Mouse (Mus musculus) spleen, adult 2 months (tissue): ENCODE measurements around the gene Susd6. TPM values are rescaled to one million over a fixed set of nuclear protein-coding genes. Genes with fewer than 3 reads are reported as not detected.

ENCODE experiments used
- DNase-seq, 2 experiments: peaks; one replicate each; pipeline versions ENCODE4 v3.0.0 to v3.0.0-alpha.2; 2012 to 2021; ENCODE audit warnings: low spot score in 2 of 2, low read depth in 1 of 2
- H3K27ac ChIP-seq: fragments of 200-500 bp; 2 replicates; pipeline ENCODE4 v1.5.1; 2012; ENCODE audit warnings: low read length, inconsistent platforms; ENCODE audit not compliant: insufficient read depth
- H3K27me3 ChIP-seq: fragments of 200-500 bp; 2 replicates; pipeline ENCODE4 v1.6.1; 2012; ENCODE audit warnings: mild to moderate bottlenecking, moderate library complexity, low read length, inconsistent platforms; ENCODE audit not compliant: control insufficient read depth, insufficient read depth
- H3K36me3 ChIP-seq: fragments of 200-500 bp; 2 replicates; pipeline ENCODE4 v1.6.1; 2012; ENCODE audit warnings: mild to moderate bottlenecking, low read length, inconsistent platforms; ENCODE audit not compliant: control insufficient read depth, insufficient read depth
- H3K4me1 ChIP-seq: fragments of 200-500 bp; 2 replicates; pipeline ENCODE4 v1.6.1; 2011; ENCODE audit warnings: inconsistent platforms; ENCODE audit not compliant: control insufficient read depth, insufficient read depth, insufficient read length
- H3K4me3 ChIP-seq: fragments of 200-500 bp; 2 replicates; pipeline ENCODE4 v1.5.1; 2011; ENCODE audit warnings: mild to moderate bottlenecking, inconsistent platforms; ENCODE audit not compliant: insufficient read depth, insufficient read length; ENCODE audit errors: extremely low read depth
- CTCF ChIP-seq: fragments of 200-500 bp; IDR thresholded peaks from 2 replicates; pipeline ENCODE4 v1.5.1; 2011; ENCODE audit warnings: mild to moderate bottlenecking, inconsistent platforms; ENCODE audit not compliant: insufficient read depth, insufficient read length, insufficient replicate concordance; ENCODE audit errors: extremely low read depth
- POLR2A ChIP-seq: fragments of 200-500 bp; IDR thresholded peaks from 2 replicates; pipeline ENCODE4 v1.6.1; 2011; ENCODE audit warnings: low read depth, low read length, inconsistent platforms
- WGBS: fragments of 180-500 bp; shearing (Covaris S2); methylation state at CpG from one replicate; pipeline ENCODE4 v1.1.7; 2018; 5-methylcytosine and 5-hydroxymethylcytosine counted together
- polyA plus RNA-seq: library from polyadenylated mRNA; depleted of rRNA; stranded (reverse); fragments of >200 nt; gene quantifications from 2 replicates; pipeline ENCODE4 v1.2.3, GENCODE M21; 2012

Susd6 gene
- polyA plus RNA-seq, 1 experiment, result 32.0 TPM

GRCm38 (mm10) chr12:80758559-80759386 is 31.5 kb upstream of the Susd6 start:
- no peaks in the 10 kb centered on the region for H3K36me3 ChIP-seq
- peak overlapping the region; percentile 44; the same call in 1 of the 2 replicates for H3K4me3 ChIP-seq
- peaks cover 17% of the 10 kb centered on the region; the same call in 1 of the 2 replicates for H3K4me1 ChIP-seq
- peaks cover 14% of the 10 kb centered on the region for H3K27me3 ChIP-seq
- WGBS, result 5% methylated on average over 89 of the region's 92 CpGs
- DNase-seq, result no peak
- no peak overlapping the region for H3K27ac ChIP-seq
- TF ChIP-seq CTCF (no peak), POLR2A (no peak)

GRCm38 (mm10) chr12:80759387-80759712 is 31.0 kb upstream of the Susd6 start:
- WGBS, result 15% methylated on average over 13 of the region's 13 CpGs
- H3K27ac ChIP-seq, result no peak overlapping the region
- DNase-seq, result no peak
- TF ChIP-seq POLR2A, result no peak
- peaks cover 17% of the 10 kb centered on the region; the same call in 1 of the 2 replicates for H3K4me1 ChIP-seq
- peaks cover 14% of the 10 kb centered on the region for H3K27me3 ChIP-seq
- H3K4me3 ChIP-seq, result no peak overlapping the region
- H3K36me3 ChIP-seq, result no peaks in the 10 kb centered on the region

GRCm38 (mm10) chr12:80759713-80760395 is 30.5 kb upstream of the Susd6 start:
- WGBS, result 13% methylated on average over 22 of the region's 22 CpGs
- Histone ChIP-seq H3K36me3 (no peaks in the 10 kb centered on the region), H3K27me3 (peaks cover 14% of the 10 kb centered on the region), H3K4me3 (no peak overlapping the region), H3K27ac (no peak overlapping the region), H3K4me1 (peaks cover 17% of the 10 kb centered on the region; the same call in 1 of the 2 replicates)
- TF ChIP-seq CTCF (no peak), POLR2A (no peak)
- no peak for DNase-seq

- 2% methylated on average over 24 of the region's 24 CpGs for WGBS
- Histone ChIP-seq H3K27ac (no peak within 1 kb of the TSS), H3K36me3 (no peaks in the 10 kb centered on the region), H3K27me3 (peaks cover 14% of the 10 kb centered on the region), H3K4me1 (peaks cover 17% of the 10 kb centered on the region; the same call in 1 of the 2 replicates), H3K4me3 (no peak within 1 kb of the TSS)
- TF ChIP-seq POLR2A, result no peak
- peak; percentile 69; the same call in 1 of the 2 replicates for TF ChIP-seq CTCF
- peak; percentile 47 to 68 for DNase-seq
Observed at GRCm38 (mm10) chr12:80760396-80760801, 29.9 kb upstream of the Susd6 start, which contains the start of gene Ccdc177. Gene Ccdc177 (minus strand): TSS chr12:80760687.

- no peaks in the 10 kb centered on the region for H3K36me3 ChIP-seq
- TF ChIP-seq POLR2A, result no peak
- no peak for TF ChIP-seq CTCF
- H3K4me1 ChIP-seq, result peaks cover 12% of the 10 kb centered on the region; the same call in 1 of the 2 replicates
- H3K27ac ChIP-seq, result no peak overlapping the region
- peaks cover 10% of the 10 kb centered on the region for H3K27me3 ChIP-seq
- no peak for DNase-seq
- WGBS, result 73% methylated on average over 5 of the region's 5 CpGs
- no peak overlapping the region for H3K4me3 ChIP-seq
Observed at GRCm38 (mm10) chr12:80762982-80763381, 27.3 kb upstream of the Susd6 start.

- WGBS, result 65% methylated on average over 4 of the region's 4 CpGs
- TF ChIP-seq POLR2A, result no peak
- no peak for TF ChIP-seq CTCF
- H3K27me3 ChIP-seq, result peaks cover under 1% of the 10 kb centered on the region; the same call in 1 of the 2 replicates
- H3K27ac ChIP-seq, result no peak overlapping the region
- no peaks in the 10 kb centered on the region for H3K36me3 ChIP-seq
- H3K4me3 ChIP-seq, result no peak overlapping the region
- DNase-seq, result no peak
- peaks cover 2% of the 10 kb centered on the region; the same call in 1 of the 2 replicates for H3K4me1 ChIP-seq
Observed at GRCm38 (mm10) chr12:80764116-80764515, 26.2 kb upstream of the Susd6 start.
